Mouse (Mus musculus) liver, embryonic 14.5 days (tissue): ENCODE results near the gene Sorcs3. TPM values are rescaled to one million over a fixed set of nuclear protein-coding genes. Genes with fewer than 3 reads are reported as not detected.

ENCODE experiments used
- ATAC-seq: fragments of 200-750 bp; cut with Nextera tagmentation; 2 replicates; pipeline ENCODE4 v1.8.0; 2017; ENCODE audit warnings: moderate number of reproducible peaks, mild to moderate bottlenecking, moderate library complexity; ENCODE audit not compliant: insufficient read depth
- DNase-seq, 3 experiments: peaks; one replicate each; pipeline ENCODE4 v3.0.0-alpha.2; 2012 to 2013; ENCODE audit warnings: low read depth in 3 of 3, low spot score in 3 of 3
- H3K27ac ChIP-seq: fragments of 300-500 bp; sonication (generic); 2 replicates; pipeline ENCODE4 v1.5.1; 2014; ENCODE audit warnings: moderate library complexity, mild to moderate bottlenecking, control low read depth, inconsistent platforms
- H3K27me3 ChIP-seq: fragments of 300-500 bp; sonication (generic); 2 replicates; pipeline ENCODE4 v1.6.1; 2014; ENCODE audit warnings: mild to moderate bottlenecking, low read length, moderate library complexity; ENCODE audit not compliant: control insufficient read depth, insufficient read depth
- H3K36me3 ChIP-seq: fragments of 300-500 bp; sonication (generic); replicated peaks from 2 replicates; pipeline ENCODE4 v1.6.1; 2014; ENCODE audit warnings: low read depth; ENCODE audit not compliant: control insufficient read depth, insufficient read depth
- H3K4me1 ChIP-seq, 2 experiments: fragments of 200-500 bp in 1 of 2; fragments of 300-500 bp in 1 of 2; sonication (generic) in 1 of 2; replicated peaks; 2 replicates each; pipeline ENCODE4 v1.6.1; 2012 to 2014; ENCODE audit warnings: antibody characterized with exemption in 1 of 2, inconsistent platforms in 1 of 2, low read length in 1 of 2; ENCODE audit not compliant: control insufficient read depth in 2 of 2, insufficient read depth in 2 of 2
- H3K4me2 ChIP-seq: fragments of 300-500 bp; sonication (generic); 2 replicates; pipeline ENCODE4 v1.6.1; 2014; ENCODE audit warnings: low read depth, mild to moderate bottlenecking, control low read depth, moderate library complexity
- H3K4me3 ChIP-seq, 2 experiments: fragments of 200-500 bp in 1 of 2; fragments of 300-500 bp in 1 of 2; sonication (generic) in 1 of 2; 2 replicates each; pipeline ENCODE4 v1.5.1; 2012 to 2014; ENCODE audit warnings: low read depth in 2 of 2, low read length in 2 of 2, mild to moderate bottlenecking in 2 of 2, control low read depth in 1 of 2, inconsistent platforms in 1 of 2, moderate library complexity in 1 of 2; ENCODE audit not compliant: insufficient read depth in 1 of 2
- H3K9ac ChIP-seq: fragments of 300-500 bp; sonication (generic); replicated peaks from 2 replicates; pipeline ENCODE4 v1.6.1; 2014; ENCODE audit warnings: mild to moderate bottlenecking, control low read depth, moderate library complexity
- H3K9me3 ChIP-seq: fragments of 300-500 bp; sonication (generic); 2 replicates; pipeline ENCODE4 v1.6.1; 2016; ENCODE audit warnings: low read length, mixed read lengths; ENCODE audit not compliant: control insufficient read depth
- CTCF ChIP-seq: IDR thresholded peaks from 2 replicates; pipeline ENCODE4 v1.5.1; 2016; ENCODE audit warnings: antibody characterized with exemption, low read depth, control low read depth
- EP300 ChIP-seq: IDR thresholded peaks from 2 replicates; pipeline ENCODE4 v1.6.1; 2016; ENCODE audit warnings: antibody characterized with exemption, low read depth
- WGBS: fragments of 180-500 bp; shearing (Covaris S2); extraction: QIAGEN DNeasy Blood & Tissue Kit; methylation state at CpG from one replicate; pipeline ENCODE4 v1.1.7; 2014; ENCODE audit not compliant: insufficient replicate concordance; 5-methylcytosine and 5-hydroxymethylcytosine counted together
- polyA plus RNA-seq, 2 experiments: library from polyadenylated mRNA; depleted of rRNA in 1 of 2; stranded (reverse) in 1 of 2; unstranded in 1 of 2; fragments of >200 nt; fragmentation: Nextera tagmentation in 1 of 2; extraction: Ambion mirVana in 1 of 2; gene quantifications; 2 replicates each; pipeline versions ENCODE4 v1.2.1 to v1.2.3; 2012 to 2014

The Sorcs3 gene
- polyA plus RNA-seq, 2 experiments = 0.04 to 0.09 TPM

GRCm38 (mm10) chr19:48815064-48815463 lies 609.2 kb downstream of the Sorcs3 start:
- Histone ChIP-seq H3K36me3 (no peaks in the 10 kb centered on the region), H3K4me2 (no peak overlapping the region), H3K4me1 (no peaks in the 10 kb centered on the region), H3K27ac (no peak overlapping the region), H3K9ac (no peak overlapping the region), H3K27me3 (no peaks in the 10 kb centered on the region), H3K9me3 (no peaks in the 10 kb centered on the region), H3K4me3 (no peak overlapping the region)
- DNase-seq = no peak
- WGBS = 84% methylated on average over 3 of the region's 3 CpGs
- TF ChIP-seq EP300 (no peak), CTCF (no peak)
- ATAC-seq = no peak

- ATAC-seq = no peak
- TF ChIP-seq EP300 (no peak), CTCF (no peak)
- H3K4me1 ChIP-seq = no peaks in the 10 kb centered on the region
- H3K9ac ChIP-seq = no peak overlapping the region
- no peak overlapping the region for H3K4me2 ChIP-seq
- WGBS = 39% methylated on average over 5 of the region's 5 CpGs
- DNase-seq = no peak
- no peak overlapping the region for H3K4me3 ChIP-seq
- no peak overlapping the region for H3K27ac ChIP-seq
- H3K9me3 ChIP-seq = no peaks in the 10 kb centered on the region
- H3K36me3 ChIP-seq = no peaks in the 10 kb centered on the region
- no peaks in the 10 kb centered on the region for H3K27me3 ChIP-seq
These were observed 614.9 kb downstream of the Sorcs3 start for GRCm38 (mm10) chr19:48820493-48821282.

- Histone ChIP-seq H3K36me3 (no peaks in the 10 kb centered on the region), H3K9me3 (no peaks in the 10 kb centered on the region), H3K27me3 (no peaks in the 10 kb centered on the region), H3K4me3 (no peak overlapping the region), H3K4me1 (no peaks in the 10 kb centered on the region), H3K4me2 (no peak overlapping the region), H3K9ac (no peak overlapping the region), H3K27ac (no peak overlapping the region)
- 60% methylated on average over 3 of the region's 3 CpGs for WGBS
- no peak for ATAC-seq
- TF ChIP-seq EP300 (no peak), CTCF (no peak)
- no peak for DNase-seq
These were observed 615.5 kb downstream of the Sorcs3 start for GRCm38 (mm10) chr19:48821283-48821715.

GRCm38 (mm10) chr19:48834342-48834741 lies 628.5 kb downstream of the Sorcs3 start:
- H3K36me3 ChIP-seq = no peaks in the 10 kb centered on the region
- DNase-seq = no peak

GRCm38 (mm10) chr19:48839418-48839817 lies 633.6 kb downstream of the Sorcs3 start:
- Histone ChIP-seq H3K27ac (no peak overlapping the region), H3K4me1 (no peaks in the 10 kb centered on the region), H3K36me3 (no peaks in the 10 kb centered on the region), H3K4me2 (no peak overlapping the region), H3K4me3 (no peak overlapping the region), H3K9me3 (no peaks in the 10 kb centered on the region), H3K9ac (no peak overlapping the region), H3K27me3 (no peaks in the 10 kb centered on the region)
- WGBS = 41% methylated on average over 4 of the region's 4 CpGs
- no peak for TF ChIP-seq CTCF
- TF ChIP-seq EP300 = no peak
- no peak for ATAC-seq
- no peak for DNase-seq

More at GRCm38 (mm10) chr19:48834342-48834741, 628.5 kb downstream of the Sorcs3 start:
- H3K4me3 ChIP-seq = no peak overlapping the region
- H3K27ac ChIP-seq = no peak overlapping the region
- no peak for ATAC-seq
- H3K27me3 ChIP-seq = no peaks in the 10 kb centered on the region
- H3K9me3 ChIP-seq = no peaks in the 10 kb centered on the region
- H3K4me1 ChIP-seq = no peaks in the 10 kb centered on the region
- no peak overlapping the region for H3K9ac ChIP-seq
- TF ChIP-seq CTCF = no peak
- TF ChIP-seq EP300 = no peak
- WGBS = 76% methylated on average over 3 of the region's 3 CpGs
- H3K4me2 ChIP-seq = no peak overlapping the region
